Mouse (Mus musculus) liver, embryonic 14.5 days (tissue): Measurements from ENCODE around the gene Supt4a.

Source experiments
- CTCF ChIP-seq: IDR thresholded peaks from 2 replicates; pipeline ENCODE4 v1.5.1; 2016; ENCODE audit warnings: antibody characterized with exemption, low read depth, control low read depth
- EP300 ChIP-seq: IDR thresholded peaks from 2 replicates; pipeline ENCODE4 v1.6.1; 2016; ENCODE audit warnings: antibody characterized with exemption, low read depth

- TF ChIP-seq CTCF (no peak), EP300 (peak; percentile 50)
Observed at GRCm38 (mm10) chr11:87736647-87737134, 661 bp upstream of the Supt4a start.
